Mouse (Mus musculus): ENCODE measurements at regions not wholly inside any gene's neighbourhood (a gene's known extent, or its start where the extent isn't known, plus 50 kb on each side); places are given as distances from the start of the nearest gene placed in this dataset.

DNA sequence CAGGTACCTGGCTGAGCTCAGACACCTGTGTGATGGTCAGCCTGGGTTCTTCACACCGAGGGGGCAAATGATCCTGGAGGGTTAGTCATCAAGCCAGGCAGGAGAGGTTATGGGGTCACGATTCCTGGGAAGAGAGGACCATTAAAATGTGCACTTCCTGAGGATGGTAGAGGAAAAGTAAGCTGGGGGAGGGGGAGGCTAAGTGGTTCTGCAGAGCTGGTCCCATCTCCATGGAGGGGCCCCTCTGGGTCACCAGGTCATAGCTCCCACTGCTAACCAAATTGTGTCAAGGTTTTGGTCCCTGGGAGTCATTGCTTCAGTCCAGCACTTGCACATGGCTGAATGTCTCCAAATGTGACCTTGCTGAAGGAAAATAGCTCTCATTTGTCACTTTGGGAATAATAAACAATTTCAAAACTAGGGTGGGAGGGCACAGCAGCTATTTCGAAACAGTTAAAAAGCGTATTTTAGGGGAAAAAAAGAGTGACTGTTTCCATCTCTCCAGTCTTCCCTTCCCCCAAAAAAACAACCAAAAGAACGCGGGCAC is 395.5 kb downstream of the Wdr11 start:
- DNase-seq: no peak

DNA sequence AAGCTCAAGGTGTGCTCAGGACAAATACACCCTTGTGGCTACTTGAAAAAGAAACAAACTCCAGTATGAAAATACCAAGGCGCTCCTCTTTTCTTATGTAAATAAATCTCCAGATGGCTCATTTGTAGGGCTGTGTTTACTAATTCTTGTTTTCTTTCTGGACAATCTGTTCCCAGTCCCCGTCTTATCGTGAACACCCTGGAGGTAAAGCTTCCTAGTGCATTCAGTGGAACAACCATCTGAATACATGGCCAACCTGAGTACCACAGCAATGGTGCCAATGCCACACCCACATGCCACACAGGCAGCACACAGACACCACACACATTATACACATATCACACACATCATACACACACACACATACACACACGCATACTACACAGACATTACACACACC is 396.1 kb downstream of the Wdr11 start:
- DNase-seq: no peak

DNA sequence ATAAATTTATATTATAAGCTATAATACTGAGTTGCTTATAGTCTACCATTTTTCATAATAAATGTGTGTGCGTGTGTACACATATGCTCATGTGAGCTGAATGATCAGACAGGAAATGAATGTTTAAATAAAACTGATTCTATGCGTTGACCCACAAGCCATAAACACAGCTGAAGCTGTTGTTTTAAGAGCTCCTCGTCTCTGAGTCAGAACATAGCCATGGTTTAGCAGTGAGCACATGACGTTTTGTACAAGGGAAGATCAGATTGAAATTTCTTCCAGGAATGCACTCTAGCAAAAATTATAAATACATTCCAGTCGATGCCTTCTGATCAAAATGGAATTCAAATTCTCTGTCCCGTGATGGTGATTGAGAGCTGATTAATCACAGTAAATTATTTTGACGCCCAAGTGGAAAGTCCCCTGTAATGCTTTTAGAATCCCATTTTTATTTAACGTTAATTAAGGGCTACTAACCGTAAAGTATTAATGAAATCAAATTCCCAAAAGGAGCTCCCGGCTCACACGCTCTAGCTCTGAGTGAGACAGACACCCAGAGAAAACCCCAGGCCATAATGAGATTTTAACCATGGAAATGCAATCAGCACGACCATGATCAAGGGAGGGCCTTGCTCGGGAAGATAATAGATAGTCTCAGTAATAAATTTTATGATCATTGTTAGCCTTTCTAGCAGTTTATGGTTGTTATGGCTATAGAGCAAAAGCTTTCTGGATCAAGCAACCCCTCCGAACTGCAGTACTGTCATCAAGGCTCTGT is 402.0 kb downstream of the Wdr11 start:
- no peak for DNase-seq

DNA sequence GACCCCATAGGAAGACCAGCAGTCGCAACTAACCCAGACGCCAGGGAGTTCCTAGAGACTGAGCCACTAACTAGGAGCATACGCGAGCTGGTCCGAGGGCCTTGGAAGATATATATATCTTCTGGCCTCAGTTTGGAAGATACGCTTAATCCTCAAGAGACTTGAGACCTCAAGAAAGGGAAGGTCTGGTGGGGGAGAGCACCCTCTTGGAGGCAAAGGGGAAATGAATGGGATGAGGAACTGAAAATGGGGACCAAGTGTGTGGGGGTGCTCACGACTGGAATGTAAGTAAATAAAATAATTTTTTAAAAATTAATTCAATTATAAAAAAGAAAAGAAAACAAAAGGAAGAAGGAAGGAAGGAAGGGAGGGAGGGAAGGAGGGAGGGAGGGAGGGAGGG is 403.9 kb downstream of the Wdr11 start:
- DNase-seq: no peak

DNA sequence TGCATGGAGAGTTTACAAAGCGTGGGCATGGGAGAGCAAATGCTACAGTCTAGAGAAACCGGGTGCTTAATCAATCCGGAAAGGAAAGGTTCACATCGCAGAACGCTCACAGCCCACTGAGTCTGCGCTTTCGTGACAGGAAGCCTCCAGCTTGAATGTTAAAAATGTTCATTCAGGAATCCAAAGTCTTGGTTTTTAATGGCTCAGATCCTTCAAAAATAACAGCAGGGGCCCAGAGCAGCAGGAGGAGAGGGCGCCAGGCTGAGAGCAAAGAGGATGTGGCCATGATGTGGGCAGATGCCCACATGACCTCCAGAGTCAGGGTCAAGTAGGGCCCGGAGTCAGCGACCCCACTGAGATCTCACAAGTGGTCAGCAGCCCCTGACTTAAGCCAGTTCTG is 409.4 kb downstream of the Wdr11 start:
- no peak for DNase-seq

DNA sequence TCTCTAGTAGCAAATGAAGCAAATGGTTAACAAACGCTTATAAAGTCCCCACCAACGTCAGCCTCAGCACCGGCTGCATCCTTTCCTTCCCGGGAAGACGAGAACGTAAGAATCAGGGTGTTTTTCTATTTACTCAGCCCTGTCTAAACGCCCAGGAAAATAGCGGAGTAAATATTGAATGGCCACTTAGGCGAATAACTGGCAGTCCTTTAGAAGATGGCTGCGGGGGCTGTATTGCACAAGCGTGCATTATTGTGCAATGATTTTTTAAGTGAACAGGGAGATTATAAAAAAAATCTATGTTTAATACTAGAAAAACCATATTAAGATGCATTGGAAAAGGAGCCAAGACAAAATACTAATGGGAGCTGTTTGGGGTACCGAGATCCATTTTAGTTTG is 410.3 kb downstream of the Wdr11 start:
- DNase-seq: no peak

DNA sequence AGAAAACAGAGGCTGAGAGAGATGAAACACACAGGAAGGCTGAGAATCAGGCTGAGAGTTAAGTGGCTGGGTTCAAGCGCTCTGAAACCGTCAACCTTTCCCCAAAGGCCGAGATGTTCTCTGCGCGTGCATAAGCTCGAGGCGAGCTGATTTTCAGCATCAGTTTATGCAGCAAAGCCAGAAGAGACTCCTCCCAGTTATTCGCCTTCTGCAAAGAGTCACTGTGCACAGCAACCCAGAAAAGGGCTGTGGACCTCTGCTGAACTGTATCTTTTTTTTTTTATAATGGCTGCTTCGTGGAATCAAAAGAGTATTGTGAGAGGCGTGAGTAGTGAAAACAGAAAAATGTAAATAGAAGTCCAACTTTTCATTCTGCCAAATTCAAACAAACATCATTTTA is 413.7 kb downstream of the Wdr11 start:
- DNase-seq: no peak

DNA sequence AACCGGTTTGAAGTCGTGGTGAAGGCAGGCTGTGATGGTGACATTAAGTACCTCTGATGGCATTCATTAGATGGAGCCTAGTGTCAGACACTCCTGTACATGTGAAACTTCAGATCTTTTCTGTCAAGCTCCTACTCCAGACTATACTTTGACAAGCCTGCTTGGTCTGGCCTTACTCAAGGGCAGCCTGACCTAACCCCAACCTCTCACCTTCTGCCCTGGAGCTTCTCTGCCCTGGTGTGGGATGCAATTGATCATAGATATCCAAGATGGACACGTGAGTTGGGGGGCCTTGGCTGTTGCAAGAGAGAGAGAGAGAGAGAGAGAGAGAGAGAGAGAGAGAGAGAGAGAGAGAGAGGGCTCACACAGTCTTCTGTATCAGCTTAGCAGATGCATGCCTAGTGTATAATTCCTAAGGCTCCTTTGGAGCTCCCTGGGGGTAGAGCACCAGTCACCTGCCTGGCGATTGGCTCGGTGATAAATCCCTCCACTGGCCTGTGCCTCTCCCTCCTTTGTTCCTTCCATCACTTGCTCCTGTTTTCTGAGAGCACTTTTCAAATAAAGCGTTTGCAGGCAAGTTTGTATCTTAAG is 416.4 kb downstream of the Wdr11 start:
- DNase-seq: no peak

DNA sequence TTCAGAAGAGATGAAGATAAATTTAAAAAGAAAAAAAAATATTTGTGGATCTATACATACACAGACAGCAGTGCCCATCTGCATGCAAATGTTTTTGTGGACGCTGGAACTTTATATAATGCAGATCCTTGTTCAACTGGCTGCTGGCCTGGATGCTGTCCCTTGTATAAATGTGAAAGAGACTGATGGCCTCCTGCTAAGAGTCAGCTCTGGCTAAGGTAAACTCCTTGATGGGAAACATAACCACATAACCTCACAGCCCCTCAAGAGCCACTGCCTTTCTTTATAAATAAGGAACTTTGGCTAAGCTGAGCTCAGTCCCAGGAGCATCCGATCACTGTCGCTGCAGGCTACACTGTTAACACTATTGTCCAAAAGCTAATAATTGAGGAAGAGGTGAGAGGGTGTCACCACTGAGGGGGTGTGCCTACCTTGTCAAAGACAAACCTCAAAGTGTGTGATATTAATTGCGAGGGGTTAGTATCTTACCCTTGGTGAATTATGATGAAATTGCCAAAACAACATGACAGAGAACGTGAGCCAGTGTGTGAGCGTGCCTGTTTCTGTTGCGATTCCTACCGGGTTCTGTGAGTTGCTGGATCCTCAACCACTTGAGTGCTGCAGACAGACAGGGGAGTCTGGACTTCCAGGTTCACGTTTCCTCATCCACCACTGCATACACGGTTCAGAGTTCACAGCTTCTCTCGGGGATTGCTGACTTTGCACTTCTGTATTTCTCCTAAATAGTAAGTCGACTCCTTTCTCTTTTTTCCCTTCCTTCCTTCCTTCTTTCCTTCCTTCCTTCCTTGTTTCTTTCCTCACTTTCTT is 417.1 kb downstream of the Wdr11 start:
- no peak for DNase-seq

DNA sequence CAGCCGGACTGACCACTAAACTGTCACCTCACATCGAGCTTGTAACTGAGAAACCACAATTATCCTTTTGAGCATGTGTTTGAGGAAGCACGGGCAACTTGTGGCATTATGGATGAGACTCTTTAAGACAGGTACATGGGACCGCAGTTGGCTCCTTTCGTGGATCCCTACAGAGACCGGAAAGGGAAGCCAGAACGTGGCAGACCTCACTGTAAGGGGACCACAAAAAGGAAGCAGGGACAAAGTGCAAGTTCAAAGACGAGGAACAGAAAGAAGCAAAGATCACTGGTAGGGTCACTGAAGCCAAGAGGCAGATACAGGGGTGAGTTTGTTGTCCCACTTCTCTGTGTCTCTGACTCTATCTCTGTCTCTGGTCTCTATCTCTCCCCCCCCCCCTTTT is 420.4 kb downstream of the Wdr11 start:
- no peak for DNase-seq

DNA sequence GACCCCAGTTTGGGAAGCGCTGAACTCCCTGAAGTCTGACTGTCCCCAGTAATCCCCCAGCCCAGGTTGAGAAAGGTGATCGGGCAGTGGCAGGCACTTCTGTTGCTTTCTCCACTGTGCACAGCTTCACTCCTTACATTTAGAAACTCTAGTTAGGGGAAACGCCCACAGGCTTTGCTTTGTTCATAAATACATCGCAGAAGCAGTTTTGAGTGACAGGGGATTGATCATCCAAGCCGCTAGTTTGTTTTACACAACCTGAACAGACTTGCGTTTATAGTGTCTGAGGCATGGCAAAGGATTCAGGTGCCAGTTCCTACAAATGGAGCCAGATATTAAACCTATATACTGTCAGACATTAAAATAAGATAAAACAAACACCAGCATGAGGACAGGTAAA is 421.4 kb downstream of the Wdr11 start:
- DNase-seq: no peak

DNA sequence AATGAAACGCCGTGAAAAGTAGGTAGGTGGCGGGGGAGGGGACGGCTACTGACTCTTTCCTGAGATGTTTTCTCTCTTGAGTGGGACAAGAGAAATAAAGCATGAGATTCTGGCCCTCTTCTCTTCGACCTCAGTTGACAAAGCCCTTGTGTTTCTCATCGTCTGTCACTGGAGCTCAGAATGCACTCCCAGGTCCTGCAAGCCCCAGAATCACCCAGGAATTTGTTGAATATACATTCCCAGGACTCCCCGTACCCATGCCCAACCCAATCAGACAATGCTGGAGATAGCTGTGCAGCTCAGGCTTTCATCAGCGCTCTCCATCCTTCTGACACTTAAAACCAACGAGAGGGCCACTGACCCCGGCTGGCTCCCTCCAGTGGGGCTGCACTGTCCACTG is 422.9 kb downstream of the Wdr11 start:
- DNase-seq: no peak

DNA sequence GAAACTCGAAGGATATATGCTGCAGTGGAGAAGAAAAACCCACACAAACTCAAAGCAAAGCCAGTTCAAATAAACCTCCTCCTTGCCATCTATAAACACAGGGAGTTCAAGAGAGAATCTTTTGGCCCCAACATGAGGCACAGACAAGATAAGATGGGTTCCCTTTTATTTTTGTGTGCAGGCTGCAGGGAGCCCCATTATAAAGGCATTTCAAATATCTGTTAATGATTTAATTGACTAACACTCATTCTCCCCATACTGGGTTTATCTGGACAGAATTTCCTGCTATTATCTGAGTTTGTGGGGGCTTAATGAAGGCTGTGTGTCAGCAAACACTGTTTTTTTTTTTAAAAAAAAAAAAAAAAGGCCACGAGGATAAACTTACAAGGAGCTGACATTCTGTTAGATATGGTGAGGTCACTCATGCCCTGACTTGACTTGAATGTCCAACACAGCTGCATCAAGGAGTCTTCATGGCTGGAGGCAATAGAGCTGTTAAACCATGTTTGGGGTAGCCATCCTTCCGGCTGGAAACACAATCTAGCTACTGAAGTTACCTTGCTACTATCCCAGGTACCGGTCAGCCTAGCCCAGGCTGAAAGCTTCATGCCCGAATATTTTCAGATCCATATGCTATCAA is 423.8 kb downstream of the Wdr11 start:
- no peak for DNase-seq

DNA sequence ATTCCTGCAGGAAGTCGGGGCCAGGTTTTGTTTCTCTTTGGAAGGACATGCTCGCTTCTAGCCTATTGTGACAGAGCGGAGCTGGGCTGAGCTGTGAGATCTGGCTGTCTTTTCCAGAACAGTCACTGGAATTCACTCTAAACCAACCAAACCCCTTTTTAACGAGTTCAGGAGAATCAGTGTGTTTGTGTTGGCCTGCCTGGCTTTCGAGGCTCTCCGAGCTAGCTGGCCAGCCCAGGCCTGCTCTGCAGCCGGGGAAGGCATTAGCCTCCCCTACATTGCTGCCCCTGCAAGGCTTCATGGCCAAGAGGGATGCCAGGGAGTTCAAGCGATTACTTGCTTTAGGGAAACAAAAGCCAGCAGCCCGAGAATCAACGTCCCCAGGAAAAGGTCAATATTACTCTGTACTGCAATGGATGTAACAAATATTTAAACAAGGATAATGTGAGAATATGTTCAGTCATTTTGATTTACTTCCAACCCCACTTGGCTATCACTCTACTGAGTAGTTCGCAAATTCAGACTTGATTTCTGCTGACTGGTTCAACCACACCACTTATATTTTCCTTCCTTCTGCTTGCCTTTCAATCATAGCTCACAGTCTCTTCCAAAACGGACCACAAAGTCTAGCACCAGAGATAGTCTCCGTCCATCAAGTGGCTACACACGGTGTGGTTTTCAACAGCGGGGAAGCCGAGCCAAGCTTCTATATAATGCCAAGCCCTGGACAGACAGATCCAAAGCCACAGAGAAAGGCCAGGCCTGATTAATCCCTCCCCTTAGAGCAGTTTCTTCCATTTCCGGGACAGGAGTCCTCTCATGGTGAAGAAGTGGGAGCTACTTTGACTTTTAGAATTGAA is 424.6 kb downstream of the Wdr11 start:
- DNase-seq: no peak

DNA sequence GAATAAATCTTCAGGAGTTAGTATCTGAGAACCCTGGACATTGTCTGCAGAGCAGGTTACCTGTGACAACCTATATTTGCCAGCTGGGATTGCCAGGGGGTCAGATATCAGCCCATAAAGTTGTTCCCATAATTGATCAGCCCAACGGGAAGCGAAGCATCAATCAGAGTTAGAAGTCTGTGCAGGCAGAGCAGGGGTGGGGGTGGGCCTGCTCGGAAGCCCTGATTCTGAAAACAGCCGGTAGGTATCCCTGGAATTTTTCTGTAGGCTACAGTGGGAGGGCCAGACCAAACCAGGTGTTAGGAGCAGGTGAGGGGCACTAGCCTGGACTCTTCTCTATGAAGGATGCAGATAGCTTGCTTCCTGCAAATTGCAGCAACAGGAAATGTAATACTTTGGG is 427.2 kb downstream of the Wdr11 start:
- no peak for DNase-seq

DNA sequence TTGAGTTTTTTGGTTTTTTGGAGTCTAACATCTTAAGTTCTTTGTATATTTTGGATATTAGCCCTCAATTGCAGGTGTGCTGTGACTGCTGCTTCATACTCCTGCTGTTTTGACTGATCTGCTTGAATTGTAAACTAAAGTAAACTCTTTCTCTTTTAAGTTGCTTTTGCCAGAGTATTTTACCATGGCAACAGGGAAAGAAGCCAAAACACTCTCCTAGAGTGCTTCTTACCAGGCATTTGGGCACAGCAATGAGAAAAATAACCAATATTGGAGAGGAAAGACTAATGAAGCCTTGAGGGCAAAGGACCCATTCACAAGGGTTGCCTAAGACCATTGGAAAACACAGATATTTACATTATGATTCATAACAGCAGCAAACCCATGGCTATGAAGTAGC is 437.3 kb downstream of the Wdr11 start:
- DNase-seq: no peak

DNA sequence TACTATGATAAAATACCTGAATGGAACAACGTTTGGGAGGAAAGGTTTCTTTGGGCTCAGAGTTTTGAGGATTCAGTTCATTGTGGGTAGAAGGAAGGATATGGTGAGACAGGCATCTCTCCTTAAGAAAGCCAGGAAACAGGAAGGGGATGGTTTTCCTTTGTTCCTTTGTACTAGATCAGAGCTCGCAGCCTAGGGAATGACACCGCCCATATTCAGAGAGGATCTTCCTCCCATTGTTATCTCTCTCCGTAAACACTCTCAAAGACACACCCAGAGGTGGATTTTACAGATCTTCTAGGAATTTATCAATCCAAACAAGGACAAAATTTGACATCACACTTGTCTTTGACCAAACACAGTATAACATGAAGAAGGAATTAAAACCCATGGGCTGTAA is 439.0 kb downstream of the Wdr11 start:
- DNase-seq: no peak

DNA sequence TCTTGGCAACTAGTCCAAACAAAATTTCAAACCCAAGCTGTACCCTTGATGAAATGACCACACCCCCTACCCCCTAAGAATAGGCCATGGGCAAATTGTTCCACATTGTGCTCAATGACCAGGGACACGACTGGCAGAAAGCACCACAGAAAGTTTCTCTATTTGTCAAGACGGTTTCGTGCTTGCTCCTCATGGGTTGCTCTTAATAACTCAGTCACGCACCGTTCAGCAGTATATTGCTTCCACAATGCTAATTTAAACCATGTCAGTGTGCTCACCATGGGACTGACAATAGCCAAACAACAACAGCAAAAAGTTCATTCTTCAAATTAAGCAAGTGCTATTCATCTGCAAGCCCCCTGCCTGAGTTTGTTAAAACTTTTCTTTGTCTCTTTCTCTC is 444.6 kb downstream of the Wdr11 start:
- no peak for DNase-seq

DNA sequence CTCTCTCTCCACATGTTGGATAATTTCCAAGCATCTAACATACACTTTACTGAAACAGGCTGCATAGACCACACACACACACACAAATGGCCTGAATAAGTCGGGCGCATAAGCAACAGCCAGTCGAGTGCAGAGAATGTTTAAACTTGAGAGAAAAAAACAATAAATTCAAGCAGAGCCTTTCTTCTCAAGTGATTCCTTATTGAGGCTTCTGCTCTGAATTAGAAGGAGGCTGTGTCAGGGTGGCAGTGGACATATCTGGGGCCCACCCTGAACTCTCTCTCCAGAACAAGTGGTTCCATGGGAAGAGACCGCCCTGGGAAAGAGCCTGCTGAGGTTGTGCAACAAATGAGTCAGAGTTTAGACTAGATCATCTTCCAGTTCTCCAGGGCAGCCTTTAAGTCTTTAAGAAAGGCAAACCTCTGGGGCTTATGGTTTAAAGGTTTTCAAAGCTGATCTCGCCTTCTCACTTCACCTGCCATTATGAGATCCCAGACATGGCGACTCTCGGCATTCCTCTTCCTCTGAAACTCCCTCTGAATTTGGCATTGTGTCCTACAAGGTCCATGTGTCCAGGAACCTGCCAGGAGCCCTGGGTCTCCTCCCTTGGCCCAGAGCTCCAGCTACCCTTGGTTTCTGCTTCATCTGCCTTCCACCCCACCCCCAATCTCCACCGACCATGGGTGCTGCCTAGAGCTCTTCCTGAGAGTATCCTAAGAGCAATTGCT is 445.3 kb downstream of the Wdr11 start:
- DNase-seq: no peak

DNA sequence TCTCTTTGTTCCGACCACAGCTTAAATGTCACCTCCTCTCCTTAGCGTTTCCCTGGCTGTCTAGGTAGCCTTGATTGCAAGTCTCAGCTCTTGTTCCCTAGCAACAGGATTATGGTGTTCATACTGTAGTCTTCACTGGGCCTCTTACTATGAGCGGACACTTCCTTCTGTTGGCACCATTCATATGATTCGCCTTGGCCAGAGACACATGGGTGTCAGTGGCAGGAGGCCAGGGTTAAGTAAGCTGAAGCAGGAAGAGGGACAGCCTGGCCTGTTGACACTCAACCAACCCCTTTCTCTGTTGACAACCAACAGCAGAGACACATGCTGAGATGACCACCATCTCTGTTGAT is 445.9 kb downstream of the Wdr11 start:
- DNase-seq: no peak

DNA sequence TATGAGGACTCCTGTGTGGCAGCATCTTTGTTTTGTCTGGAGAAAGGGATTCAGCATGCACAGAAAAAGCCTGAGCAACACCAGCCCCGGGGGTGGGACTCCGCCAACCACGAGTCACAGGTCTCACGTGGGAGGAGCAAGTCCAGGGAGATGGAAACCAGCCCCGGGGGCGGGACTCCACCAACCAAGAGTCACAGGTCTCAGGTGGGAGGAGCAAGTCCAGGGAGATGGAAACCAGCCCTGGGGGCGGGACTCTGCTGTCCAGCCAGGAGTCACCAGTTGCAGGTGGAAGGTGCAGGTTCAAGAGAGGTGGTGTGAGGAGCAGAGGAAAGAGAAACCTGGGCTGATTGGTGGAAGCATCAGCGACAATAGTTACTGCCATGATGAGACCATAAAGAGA is 448.9 kb downstream of the Wdr11 start:
- no peak for DNase-seq
